Mouse (Mus musculus) cerebellum, adult 2 months (tissue): ENCODE results near the gene Rims3.

Experiments used
- CTCF ChIP-seq: fragments of 200-500 bp; IDR thresholded peaks from 2 replicates; pipeline ENCODE4 v1.5.1; 2011; ENCODE audit warnings: low read depth, mild to moderate bottlenecking, control low read depth, low read length, moderate library complexity, borderline replicate concordance; ENCODE audit not compliant: insufficient read depth
- POLR2A ChIP-seq: fragments of 200-500 bp; IDR thresholded peaks from 2 replicates; pipeline ENCODE4 v1.6.1; 2011; ENCODE audit warnings: low read length, control low read depth, borderline replicate concordance; ENCODE audit not compliant: insufficient read depth

- TF ChIP-seq CTCF: no peak
- no peak for TF ChIP-seq POLR2A
Observed at GRCm38 (mm10) chr4:120866211-120866610, 11.6 kb downstream of the Rims3 start.
